Mouse (Mus musculus) liver, embryonic 11.5 days (tissue): ENCODE data around the gene Igfbp7. TPM values are rescaled to one million over a fixed set of nuclear protein-coding genes. Genes with fewer than 3 reads are reported as not detected.

ENCODE experiments used
- polyA plus RNA-seq: library from polyadenylated mRNA; unstranded; fragments of >200 nt; fragmentation: Nextera tagmentation; extraction: Ambion mirVana; gene quantifications from 2 replicates; pipeline ENCODE4 v1.2.1, GENCODE M21; 2014

The Igfbp7 gene
- polyA plus RNA-seq, 1 experiment from 2014 or later: 8.6 TPM

Other genes with a start within 250 kb of the Igfbp7 start
- gene Spink2, start 196.6 kb downstream of the Igfbp7 start, polyA plus RNA-seq: 0.29 TPM in 1 of 2 replicates, not detected in the other
- gene Rest, start 142.6 kb downstream of the Igfbp7 start, polyA plus RNA-seq: 21.8 and 22.7 TPM in 2 replicates
- gene Noa1, start 98.0 kb downstream of the Igfbp7 start, polyA plus RNA-seq: 57.7 and 61.8 TPM in 2 replicates
- 70.0 and 81.3 TPM in 2 replicates for gene Polr2b, start 97.9 kb downstream of the Igfbp7 start, polyA plus RNA-seq